Mouse (Mus musculus): ENCODE measurements around the gene Tsc22d1. TPM values are rescaled to one million over a fixed set of nuclear protein-coding genes. Genes with fewer than 3 reads are reported as not detected.

Tsc22d1 gene
- total RNA-seq, 4 experiments from 2014 or later: 338 to 435 (median 378) TPM

Other genes starting within 250 kb of the Tsc22d1 start
- 1 to 10 TPM in 1 of 4 experiments, under 1 TPM in 1, not detected in 2; 0.54 to 1.0 TPM for gene Serp2, start 141.9 kb downstream of the Tsc22d1 start, total RNA-seq (2022)